Mouse (Mus musculus) G1E (cell line): ENCODE data around the gene Syt2.

ENCODE experiments used
- CTCF ChIP-seq: IDR thresholded peaks from 2 replicates; pipeline ENCODE4 v1.5.1; 2012; ENCODE audit warnings: low read depth, low read length, inconsistent platforms, mixed read lengths
- GATA1 ChIP-seq: IDR thresholded peaks from 2 replicates; pipeline ENCODE4 v1.6.1; 2012; ENCODE audit warnings: borderline replicate concordance, low read length, inconsistent platforms, mixed read lengths
- GATA2 ChIP-seq: IDR thresholded peaks from 2 replicates; pipeline ENCODE4 v1.6.1; 2012; ENCODE audit warnings: low read depth, low read length, inconsistent platforms, borderline replicate concordance
- POLR2AphosphoS5 ChIP-seq: IDR thresholded peaks from 2 replicates; pipeline ENCODE4 v1.6.1; 2012; ENCODE audit warnings: low read depth, low read length, inconsistent platforms; ENCODE audit not compliant: insufficient replicate concordance
- TAL1 ChIP-seq: conservative IDR thresholded peaks from 2 replicates; pipeline ENCODE4 v1.6.1; 2012; ENCODE audit warnings: low read depth, low read length, inconsistent platforms, mixed read lengths

DNA sequence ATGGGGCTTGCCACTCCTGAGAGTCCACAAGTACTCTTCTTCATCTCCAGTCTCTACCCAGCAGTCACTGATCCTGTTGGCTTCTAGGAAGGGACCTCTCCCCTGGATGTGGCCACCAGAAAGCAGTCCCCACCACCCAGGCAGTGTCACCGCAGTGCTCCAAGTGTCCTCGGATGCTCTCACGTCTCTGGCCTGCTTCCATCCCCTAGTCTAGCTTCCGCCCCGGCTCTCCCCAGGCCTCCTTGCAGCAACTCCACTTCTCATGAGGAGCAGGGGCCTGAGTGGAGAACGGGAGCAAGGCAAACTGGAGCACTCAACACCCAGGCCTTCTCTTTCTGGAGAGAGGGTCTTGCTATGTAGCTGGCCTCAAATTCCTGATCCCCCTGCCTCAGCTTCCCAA, 112.7 kb downstream of the Syt2 start:
- TF ChIP-seq CTCF (no peak), TAL1 (no peak), GATA1 (no peak), POLR2AphosphoS5 (no peak), GATA2 (no peak)
